Mouse (Mus musculus): ENCODE data around the gene Spata31d1a. TPM values are rescaled to one million over a fixed set of nuclear protein-coding genes. Genes with fewer than 3 reads are reported as not detected.
A peak's percentile ranks its signal among the peaks of the same experiment; 100 is the strongest.
"Not testable (repeated sequence)": the region's sequence is repeated elsewhere in the genome, so short reads cannot be mapped to it uniquely, and the experiment has no call there.

The Spata31d1a gene
- polyA plus RNA-seq, 1 experiment from 2014 or later = 0.07 TPM

- 77% methylated on average over 4 of the region's 4 CpGs for WGBS
- H3K9me3 ChIP-seq (replicated peaks) = no peaks in the 10 kb centered on the region
- ATAC-seq (ENCODE audit: insufficient number of reproducible peaks, low FRiP score, low TSS enrichment, low read depth) = no peak
These were observed 23.8 kb upstream of the Spata31d1a start for GRCm38 (mm10) chr13:59733936-59734335.

DNA sequence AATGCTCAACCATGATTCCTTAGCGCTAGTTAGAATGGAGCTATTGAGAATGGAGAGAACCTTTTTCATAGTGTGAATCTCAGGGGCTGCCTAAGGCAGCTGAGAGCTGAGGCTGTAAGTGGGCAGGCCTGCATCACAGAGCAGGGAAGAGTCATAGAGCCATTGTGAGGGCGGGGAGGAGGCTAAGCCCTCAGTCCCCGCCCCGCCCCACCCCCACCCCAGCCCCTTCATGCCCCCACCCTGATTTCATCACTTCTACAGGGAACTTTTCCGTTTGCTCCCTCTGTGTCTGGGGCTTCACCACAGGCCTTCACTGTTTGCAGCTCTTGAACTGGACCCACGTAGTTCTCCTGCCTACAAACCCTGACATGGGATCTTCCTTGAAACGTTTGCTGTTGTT is 21.5 kb upstream of the Spata31d1a start, which contains the start of gene Spata31d1d:
Gene Spata31d1d (minus strand): TSS at position 101 of the 400 bp plus-strand sequence.
- Histone ChIP-seq H3K4me2 (replicated peaks) (no peak within 1 kb of the TSS), H3K4me1 (0 out of 2 replicates have a peak, but pooled peaks cover 3% of the 10 kb centered on the region), H3K27me3 (no peaks in the 10 kb centered on the region), H3K36me3 (no peaks in the 10 kb centered on the region), H3K27ac (replicated peaks) (no peak within 1 kb of the TSS), H3K9me3 (replicated peaks) (no peaks in the 10 kb centered on the region), H3K9ac (no peak within 1 kb of the TSS), H3K4me3 (replicated peaks) (no peak within 1 kb of the TSS)
- 43% methylated on average over 7 of the region's 7 CpGs for WGBS
- no peak for ATAC-seq (ENCODE audit: insufficient number of reproducible peaks, low FRiP score, low TSS enrichment, low read depth)

More at GRCm38 (mm10) chr13:59733936-59734335, 23.8 kb upstream of the Spata31d1a start:
- Histone ChIP-seq H3K27me3 (no peaks in the 10 kb centered on the region), H3K4me1 (no peaks in the 10 kb centered on the region), H3K4me3 (replicated peaks) (no peak overlapping the region), H3K9ac (no peak overlapping the region), H3K4me2 (replicated peaks) (no peak overlapping the region), H3K27ac (replicated peaks) (no peak overlapping the region), H3K36me3 (no peaks in the 10 kb centered on the region)

- Histone ChIP-seq H3K27ac (replicated peaks) (no peak overlapping the region), H3K9ac (no peak overlapping the region), H3K9me3 (replicated peaks) (no peaks in the 10 kb centered on the region), H3K4me2 (replicated peaks) (no peak overlapping the region), H3K4me1 (0 out of 2 replicates have a peak, but pooled peaks cover 3% of the 10 kb centered on the region), H3K27me3 (no peaks in the 10 kb centered on the region), H3K4me3 (replicated peaks) (no peak overlapping the region), H3K36me3 (no peaks in the 10 kb centered on the region)
- WGBS = 26% methylated on average over 7 of the region's 7 CpGs
- ATAC-seq (ENCODE audit: insufficient number of reproducible peaks, low FRiP score, low TSS enrichment, low read depth) = peak; percentile 70
These were observed 18.4 kb upstream of the Spata31d1a start for GRCm38 (mm10) chr13:59728378-59729093.

GRCm38 (mm10) chr13:59726139-59726867 is 16.2 kb upstream of the Spata31d1a start:
- WGBS = 34% methylated on average over 29 of the region's 29 CpGs
- Histone ChIP-seq H3K36me3 (no peaks in the 10 kb centered on the region), H3K27me3 (no peaks in the 10 kb centered on the region), H3K4me3 (replicated peaks) (0 out of 2 replicates have a peak overlapping the region, but pooled peaks have one; percentile 2), H3K9ac (no peak overlapping the region), H3K9me3 (replicated peaks) (no peaks in the 10 kb centered on the region), H3K27ac (replicated peaks) (no peak overlapping the region), H3K4me1 (0 out of 2 replicates have a peak, but pooled peaks cover 3% of the 10 kb centered on the region), H3K4me2 (replicated peaks) (peak overlapping the region; percentile 34)
- ATAC-seq (ENCODE audit: insufficient number of reproducible peaks, low FRiP score, low TSS enrichment, low read depth) = no peak

- not testable (repeated sequence) for H3K4me3 ChIP-seq (replicated peaks); ATAC-seq (ENCODE audit: insufficient number of reproducible peaks, low FRiP score, low TSS enrichment, low read depth); H3K27me3 ChIP-seq; H3K27ac ChIP-seq (replicated peaks); H3K4me1 ChIP-seq; H3K36me3 ChIP-seq; H3K9ac ChIP-seq; H3K9me3 ChIP-seq (replicated peaks); H3K4me2 ChIP-seq (replicated peaks)
- WGBS = 78% methylated on average over 1 of the region's 1 CpGs
These were observed 12.0 kb upstream of the Spata31d1a start for GRCm38 (mm10) chr13:59722089-59722488.

- 75% methylated on average over 1 of the region's 1 CpGs for WGBS
- no peaks in the 10 kb centered on the region for H3K36me3 ChIP-seq
These were observed 9.3 kb upstream of the Spata31d1a start for GRCm38 (mm10) chr13:59719475-59719874.

GRCm38 (mm10) chr13:59718857-59719440 is 8.8 kb upstream of the Spata31d1a start:
- not testable (repeated sequence) for H3K9me3 ChIP-seq (replicated peaks); H3K27me3 ChIP-seq; ATAC-seq (ENCODE audit: insufficient number of reproducible peaks, low FRiP score, low TSS enrichment, low read depth); H3K36me3 ChIP-seq; H3K4me3 ChIP-seq (replicated peaks); H3K4me1 ChIP-seq; H3K4me2 ChIP-seq (replicated peaks); H3K9ac ChIP-seq
- peak overlapping the region; percentile 17 for H3K27ac ChIP-seq (replicated peaks)
- WGBS = 16% methylated on average over 6 of the region's 6 CpGs

More at GRCm38 (mm10) chr13:59719475-59719874, 9.3 kb upstream of the Spata31d1a start:
- Histone ChIP-seq H3K27me3 (no peaks in the 10 kb centered on the region), H3K9me3 (replicated peaks) (no peaks in the 10 kb centered on the region), H3K4me1 (peaks cover 8% of the 10 kb centered on the region; the same call in 1 of the 2 replicates), H3K4me3 (replicated peaks) (no peak overlapping the region), H3K9ac (no peak overlapping the region), H3K4me2 (replicated peaks) (no peak overlapping the region), H3K27ac (replicated peaks) (peak overlapping the region; percentile 17; the same call in 1 of the 2 replicates)
- 0 out of 2 replicates have a peak, but pooled peaks have one; percentile 40 for ATAC-seq (ENCODE audit: insufficient number of reproducible peaks, low FRiP score, low TSS enrichment, low read depth)

DNA sequence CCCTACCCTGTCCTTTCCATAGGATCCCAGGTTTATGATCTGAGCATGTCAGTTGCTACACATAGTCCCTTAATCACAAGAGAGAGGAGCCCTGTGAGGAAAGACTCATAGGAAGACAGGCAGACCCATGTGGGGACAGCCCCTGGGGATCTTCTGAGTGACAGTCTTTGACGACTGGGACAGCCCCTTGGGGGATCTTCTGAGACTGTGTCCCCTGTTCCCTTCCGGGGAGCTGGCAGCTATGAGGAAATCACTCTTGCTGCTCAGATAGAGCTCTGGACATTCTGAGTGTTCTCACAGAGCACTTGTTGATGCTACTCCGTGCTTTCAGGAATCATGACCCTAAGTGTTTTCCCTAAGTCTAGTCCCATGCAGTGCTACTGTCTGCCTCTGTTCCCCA is 3.6 kb upstream of the Spata31d1a start:
- H3K9me3 ChIP-seq (replicated peaks) = no peaks in the 10 kb centered on the region
- no peak overlapping the region for H3K27ac ChIP-seq (replicated peaks)
- H3K4me1 ChIP-seq = no peaks in the 10 kb centered on the region
- H3K27me3 ChIP-seq = no peaks in the 10 kb centered on the region
- WGBS = 26% methylated on average over 3 of the region's 3 CpGs
- H3K4me3 ChIP-seq (replicated peaks) = no peak overlapping the region
- no peak overlapping the region for H3K9ac ChIP-seq
- H3K4me2 ChIP-seq (replicated peaks) = no peak overlapping the region
- H3K36me3 ChIP-seq = no peaks in the 10 kb centered on the region
- ATAC-seq (ENCODE audit: insufficient number of reproducible peaks, low FRiP score, low TSS enrichment, low read depth) = no peak

DNA sequence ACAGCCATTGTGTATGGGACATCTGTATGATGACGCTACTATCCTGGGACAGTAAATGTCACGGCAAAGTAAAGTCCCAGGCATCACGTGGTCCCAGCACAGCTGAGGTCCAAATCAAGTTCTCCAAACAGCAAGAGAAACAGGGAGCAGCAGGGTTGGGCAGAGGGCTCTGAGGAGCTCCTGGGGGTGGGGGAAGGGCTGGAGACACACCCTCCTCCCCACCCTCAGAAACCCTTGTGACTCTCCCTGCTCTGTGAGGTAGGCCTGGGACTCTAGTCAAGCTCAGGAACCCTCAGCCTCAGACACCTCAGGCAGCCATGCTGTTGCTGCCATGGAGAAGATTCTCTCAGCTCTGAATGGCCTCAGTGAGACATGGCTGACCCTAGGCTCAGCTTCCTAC is 1.9 kb upstream of the Spata31d1a start, which contains the start of gene Spata31d1b:
Gene Spata31d1b (plus strand): TSS at position 301 of the 400 bp plus-strand sequence.
- WGBS = 48% methylated on average over 3 of the region's 3 CpGs
- ATAC-seq (ENCODE audit: insufficient number of reproducible peaks, low FRiP score, low TSS enrichment, low read depth); H3K4me3 ChIP-seq (replicated peaks): not testable (repeated sequence)

GRCm38 (mm10) chr13:59704562-59704961 is 5.6 kb downstream of the Spata31d1a start:
- H3K4me1 ChIP-seq = no peaks in the 10 kb centered on the region
- WGBS = 39% methylated on average over 12 of the region's 12 CpGs
- no peak overlapping the region for H3K9ac ChIP-seq
- H3K27ac ChIP-seq (replicated peaks) = no peak overlapping the region
- ATAC-seq (ENCODE audit: insufficient number of reproducible peaks, low FRiP score, low TSS enrichment, low read depth) = no peak
- H3K9me3 ChIP-seq (replicated peaks) = no peaks in the 10 kb centered on the region
- no peak overlapping the region for H3K4me2 ChIP-seq (replicated peaks)
- no peaks in the 10 kb centered on the region for H3K36me3 ChIP-seq
- H3K4me3 ChIP-seq (replicated peaks) = no peak overlapping the region
- H3K27me3 ChIP-seq = no peaks in the 10 kb centered on the region

More for the DNA sequence above, 1.9 kb upstream of the Spata31d1a start, which contains the start of gene Spata31d1b:
- H3K4me1 ChIP-seq; H3K27ac ChIP-seq (replicated peaks); H3K4me2 ChIP-seq (replicated peaks); H3K9me3 ChIP-seq (replicated peaks); H3K27me3 ChIP-seq; H3K9ac ChIP-seq; H3K36me3 ChIP-seq: not testable (repeated sequence)

- Histone ChIP-seq H3K9me3 (replicated peaks) (no peaks in the 10 kb centered on the region), H3K9ac (no peak overlapping the region), H3K27me3 (no peaks in the 10 kb centered on the region), H3K4me2 (replicated peaks) (no peak overlapping the region), H3K36me3 (no peaks in the 10 kb centered on the region), H3K4me1 (no peaks in the 10 kb centered on the region), H3K27ac (replicated peaks) (no peak overlapping the region), H3K4me3 (replicated peaks) (no peak overlapping the region)
- WGBS = 83% methylated on average over 12 of the region's 12 CpGs
- no peak for ATAC-seq (ENCODE audit: insufficient number of reproducible peaks, low FRiP score, low TSS enrichment, low read depth)
These were observed 6.6 kb downstream of the Spata31d1a start for GRCm38 (mm10) chr13:59703514-59703913.

Data from embryonic facial prominence, embryonic 15.5 days (tissue).